In the genomic region with DNA sequence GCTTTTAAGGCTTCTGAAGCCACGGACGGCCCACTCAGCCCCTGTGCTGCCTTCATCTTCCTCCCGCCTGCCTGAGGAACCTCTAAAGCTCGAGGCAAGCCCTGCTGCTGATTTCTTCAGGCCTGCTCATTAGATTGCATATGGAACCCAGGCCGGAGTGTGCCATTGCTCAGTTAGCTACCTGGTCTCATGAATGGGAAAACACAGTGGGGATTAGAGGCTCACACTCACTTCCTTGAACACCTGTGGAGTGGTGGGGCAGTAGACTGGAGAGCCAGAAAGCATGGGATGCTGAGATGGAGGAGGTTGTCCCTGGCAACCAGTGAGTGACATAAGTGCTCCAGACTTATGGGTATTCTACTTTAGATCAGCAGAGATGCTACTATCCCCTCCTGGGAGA, we compare ENCODE assay signal across 14 mouse cellular contexts. TPM values are rescaled to one million over a fixed set of nuclear protein-coding genes. Genes with fewer than 3 reads are reported as not detected.
DNase-seq lines count a peak whose midpoint lies in the region; ATAC-seq and TF ChIP-seq lines count a peak whose summit lies in the region.
"Had no signal": no experiment of that assay in that cellular context is flagged by ENCODE, and none has a peak within 500 bp of the region (broad histone marks: within the 10 kb centered on the region; RNA-seq: fewer than 3 reads in every experiment).

No protein-coding gene starts in this region.

- no peak overlapping the region for H3K4me3 ChIP-seq in cerebellum, adult 2 months (replicated peaks; ENCODE audit: insufficient read depth, low read depth, low read length)
- H3K4me3 ChIP-seq in intestine, postnatal 0 days (ENCODE audit: low read depth, low read length): no peak overlapping the region
- H3K4me3 ChIP-seq in intestine, embryonic 16.5 days (ENCODE audit: low read length): no peak overlapping the region
- H3K4me3 ChIP-seq in hindbrain, embryonic 12.5 days: no peak overlapping the region
- no peak overlapping the region for H3K4me3 ChIP-seq in midbrain, embryonic 16.5 days (ENCODE audit: low read depth, low read length)
- H3K4me3 ChIP-seq: intestine, embryonic 15.5 days; left cerebral cortex, adult 2 months; stomach, embryonic 15.5 days had no signal

- H3K36me3 ChIP-seq in intestine, postnatal 0 days (ENCODE audit: control insufficient read depth, insufficient read depth): peaks cover 4% of the 10 kb centered on the region; the same call in 1 of the 2 replicates
- no peaks in the 10 kb centered on the region for H3K36me3 ChIP-seq in intestine, embryonic 16.5 days (ENCODE audit: control insufficient read depth, insufficient read depth, low read length)
- H3K36me3 ChIP-seq in hindbrain, embryonic 12.5 days: no peaks in the 10 kb centered on the region
- no peaks in the 10 kb centered on the region for H3K36me3 ChIP-seq in midbrain, embryonic 16.5 days (ENCODE audit: control insufficient read depth, insufficient read depth, low read length)
- H3K36me3 ChIP-seq: intestine, embryonic 15.5 days; stomach, embryonic 15.5 days had no signal

- H3K27me3 ChIP-seq in cerebellum, adult 2 months (ENCODE audit: control insufficient read depth, insufficient read depth, low read length): no peaks in the 10 kb centered on the region
- no peaks in the 10 kb centered on the region for H3K27me3 ChIP-seq in intestine, postnatal 0 days (replicated peaks; ENCODE audit: control insufficient read depth, insufficient read depth, low read length)
- no peaks in the 10 kb centered on the region for H3K27me3 ChIP-seq in intestine, embryonic 16.5 days (replicated peaks; ENCODE audit: control insufficient read depth, insufficient read depth, low read length)
- H3K27me3 ChIP-seq in hindbrain, embryonic 12.5 days: no peaks in the 10 kb centered on the region
- H3K27me3 ChIP-seq in midbrain, embryonic 16.5 days (ENCODE audit: control insufficient read depth, insufficient read depth, low read depth, low read length): no peaks in the 10 kb centered on the region
- H3K27me3 ChIP-seq: intestine, embryonic 15.5 days; stomach, embryonic 15.5 days had no signal

- H3K9me3 ChIP-seq in intestine, postnatal 0 days (ENCODE audit: control insufficient read depth): no peaks in the 10 kb centered on the region
- no peaks in the 10 kb centered on the region for H3K9me3 ChIP-seq in intestine, embryonic 16.5 days (ENCODE audit: control insufficient read depth, low read length)
- H3K9me3 ChIP-seq in hindbrain, embryonic 12.5 days (replicated peaks): no peaks in the 10 kb centered on the region
- H3K9me3 ChIP-seq in midbrain, embryonic 16.5 days (replicated peaks; ENCODE audit: control insufficient read depth, low read length, poor library complexity, severe bottlenecking): no peaks in the 10 kb centered on the region
- H3K9me3 ChIP-seq: intestine, embryonic 15.5 days; stomach, embryonic 15.5 days had no signal

- H3K27ac ChIP-seq in cerebellum, adult 2 months (ENCODE audit: insufficient read depth, low read length): peak overlapping the region; percentile 65
- 0 out of 2 replicates have a peak overlapping the region, but pooled peaks have one; percentile 28 for H3K27ac ChIP-seq in intestine, postnatal 0 days (ENCODE audit: low read depth, low read length)
- no peak overlapping the region for H3K27ac ChIP-seq in intestine, embryonic 16.5 days (ENCODE audit: low read length)
- peak overlapping the region; percentile 57; the same call in 1 of the 2 replicates for H3K27ac ChIP-seq in hindbrain, embryonic 12.5 days
- H3K27ac ChIP-seq in midbrain, embryonic 16.5 days (ENCODE audit: low read length): peak overlapping the region; percentile 73
- H3K27ac ChIP-seq: intestine, embryonic 15.5 days; left cerebral cortex, adult 2 months had no signal

- H3K4me1 ChIP-seq in cerebellum, adult 2 months (ENCODE audit: control insufficient read depth, insufficient read depth, low read length): peaks cover 87% of the 10 kb centered on the region
- peaks cover 40% of the 10 kb centered on the region for H3K4me1 ChIP-seq in intestine, postnatal 0 days (replicated peaks; ENCODE audit: control insufficient read depth, insufficient read depth, low read length)
- H3K4me1 ChIP-seq in intestine, embryonic 16.5 days (ENCODE audit: control insufficient read depth, insufficient read depth, low read length): peaks cover 78% of the 10 kb centered on the region
- H3K4me1 ChIP-seq in hindbrain, embryonic 12.5 days: peaks cover 100% of the 10 kb centered on the region
- H3K4me1 ChIP-seq in midbrain, embryonic 16.5 days (ENCODE audit: control insufficient read depth, insufficient read depth, low read length): peaks cover 85% of the 10 kb centered on the region

- no peak overlapping the region for H3K9ac ChIP-seq in intestine, postnatal 0 days (ENCODE audit: low read depth, low read length)
- H3K9ac ChIP-seq in intestine, embryonic 16.5 days (ENCODE audit: low read depth, low read length): no peak overlapping the region
- H3K9ac ChIP-seq in hindbrain, embryonic 12.5 days: 0 out of 2 replicates have a peak overlapping the region, but pooled peaks have one; percentile 6
- peak overlapping the region; percentile 32; the same call in 1 of the 2 replicates for H3K9ac ChIP-seq in midbrain, embryonic 16.5 days (ENCODE audit: low read depth, low read length)
- H3K9ac ChIP-seq: intestine, embryonic 15.5 days; stomach, embryonic 15.5 days had no signal

- no peak for DNase-seq in cerebellum, adult 2 months
- DNase-seq in cerebellum, postnatal 14 days: no peak
- DNase-seq in adrenal gland, adult (ENCODE audit: inconsistent age in 2 of 2, low spot score in 1 of 2): no peak
- DNase-seq: adrenal gland, postnatal 14 days; right cerebral cortex, postnatal 4 days had no signal

- WGBS in cerebellum, adult 2 months: 42% methylated on average over 5 of the region's 5 CpGs
- 77% methylated on average over 5 of the region's 5 CpGs for WGBS in intestine, postnatal 0 days
- WGBS in intestine, embryonic 16.5 days: 76% methylated on average over 5 of the region's 5 CpGs
- WGBS in hindbrain, embryonic 12.5 days: 57% methylated on average over 5 of the region's 5 CpGs
- WGBS in midbrain, embryonic 16.5 days: 42% methylated on average over 5 of the region's 5 CpGs

- TF ChIP-seq POLR2A in cerebellum, adult 2 months (IDR thresholded peaks at IDR 0.05; ENCODE audit: borderline replicate concordance, insufficient read depth, low read length): no peak

- H3K4me2 ChIP-seq in intestine, postnatal 0 days (replicated peaks; ENCODE audit: low read depth): no peak overlapping the region
- H3K4me2 ChIP-seq in intestine, embryonic 16.5 days (ENCODE audit: low read depth, low read length): no peak overlapping the region
- no peak overlapping the region for H3K4me2 ChIP-seq in hindbrain, embryonic 12.5 days (replicated peaks)
- H3K4me2 ChIP-seq in midbrain, embryonic 16.5 days (ENCODE audit: low read length): no peak overlapping the region
- H3K4me2 ChIP-seq: intestine, embryonic 15.5 days; stomach, embryonic 15.5 days had no signal

- ATAC-seq in intestine, postnatal 0 days: no peak
- no peak for ATAC-seq in intestine, embryonic 16.5 days
- ATAC-seq in hindbrain, embryonic 12.5 days (ENCODE audit: low FRiP score): 0 out of 2 replicates have a peak, but pooled peaks have one; percentile 1
- no peak for ATAC-seq in midbrain, embryonic 16.5 days
- ATAC-seq in erythroid progenitor cell, adult 5-6 weeks (replicated peaks; ENCODE audit: low FRiP score, poor library complexity, severe bottlenecking): no peak
- ATAC-seq: intestine, embryonic 15.5 days; lung, postnatal 0 days had no signal

- no peak for TF ChIP-seq CTCF in cerebellum, adult 2 months (IDR thresholded peaks at IDR 0.05; ENCODE audit: borderline replicate concordance, insufficient read depth, low read depth, low read length)
- TF ChIP-seq CTCF in intestine, postnatal 0 days (IDR thresholded peaks at IDR 0.05; ENCODE audit: low read depth): no peak

RNA-seq across cellular contexts. Expression of gene Zmiz1, which starts 19.3 kb away (rescaled TPM):
- 63.7 and 72.5 TPM in 2 replicates for polyA plus RNA-seq in cerebellum, adult 2 months (2012; rRNA removed)
- 12.4 and 13.5 TPM in 2 replicates for polyA plus RNA-seq in intestine, postnatal 0 days (2015; fragmentation: Nextera tagmentation; extraction: Ambion mirVana)
- polyA plus RNA-seq in intestine, embryonic 16.5 days (2015; fragmentation: Nextera tagmentation; extraction: Ambion mirVana): 21.2 and 22.3 TPM in 2 replicates
- 66.5 and 69.4 TPM in 2 replicates for polyA plus RNA-seq in hindbrain, embryonic 12.5 days (2016; fragmentation: Nextera tagmentation; extraction: Ambion mirVana)
- polyA plus RNA-seq in midbrain, embryonic 16.5 days (2015; fragmentation: Nextera tagmentation; extraction: Ambion mirVana): 54.2 and 58.0 TPM in 2 replicates
- 20.9 and 36.0 TPM in 2 replicates for total RNA-seq in erythroid progenitor cell, adult 5-6 weeks (2015; ENCODE audit: low replicate concordance)
- total RNA-seq in erythroid progenitor cell, adult 5-6 weeks (2017; ENCODE audit: low replicate concordance): 4.0 and 4.6 TPM in 2 replicates

Comparison
In these comparisons a context has a peak if more than half of its experiments do, and no peak if none do; other contexts are left out.
1. H3K9ac ChIP-seq: peak in hindbrain, embryonic 12.5 days (single experiment) and midbrain, embryonic 16.5 days (single experiment); none in intestine, postnatal 0 days (single experiment) and intestine, embryonic 16.5 days (single experiment).